Mouse (Mus musculus) fibroblast of lung, adult 2 months (primary cell): ENCODE data around the gene Zfp983.
A peak's percentile ranks its signal among the peaks of the same experiment; 100 is the strongest.
"Not testable (repeated sequence)": the region's sequence is repeated elsewhere in the genome, so short reads cannot be mapped to it uniquely, and the experiment has no call there.

ENCODE experiments used
- DNase-seq: peaks from one replicate; pipeline ENCODE4 v3.0.0-alpha.2; 2011; ENCODE audit warnings: low read depth

Zfp983 gene

GRCm38 (mm10) chr17:21650364-21650907, at the start of gene Zfp983:
Gene Zfp983 (plus strand): TSS chr17:21650624.
- peak; percentile 82 for DNase-seq

GRCm38 (mm10) chr17:21616356-21616755, 34.1 kb upstream of the Zfp983 start:
- no peak for DNase-seq

- DNase-seq: no peak
These were observed 33.1 kb upstream of the Zfp983 start for GRCm38 (mm10) chr17:21617352-21617751.

GRCm38 (mm10) chr17:21623647-21624046, 26.8 kb upstream of the Zfp983 start:
- DNase-seq: no peak

- DNase-seq: not testable (repeated sequence)
These were observed 14.7 kb upstream of the Zfp983 start for GRCm38 (mm10) chr17:21635758-21636157.

GRCm38 (mm10) chr17:21648791-21649190, 1.6 kb upstream of the Zfp983 start:
- DNase-seq: peak; percentile 21

GRCm38 (mm10) chr17:21649936-21650335, 488 bp upstream of the Zfp983 start:
- DNase-seq: peak; percentile 58

- not testable (repeated sequence) for DNase-seq
These were observed 28.4 kb downstream of the Zfp983 start for GRCm38 (mm10) chr17:21678826-21679225.

GRCm38 (mm10) chr17:21679273-21680018, 29.0 kb downstream of the Zfp983 start:
- peak; percentile 77 for DNase-seq

GRCm38 (mm10) chr17:21680019-21680376, 29.6 kb downstream of the Zfp983 start:
- DNase-seq: not testable (repeated sequence)

GRCm38 (mm10) chr17:21691560-21691959, 41.1 kb downstream of the Zfp983 start, which contains the start of gene Gm10226:
Gene Gm10226 (plus strand): TSS chr17:21691860.
- DNase-seq: no peak

GRCm38 (mm10) chr17:21693342-21693741, 42.9 kb downstream of the Zfp983 start:
- DNase-seq: no peak

- no peak for DNase-seq
These were observed 45.6 kb downstream of the Zfp983 start for GRCm38 (mm10) chr17:21696073-21696472.

- DNase-seq: no peak
These were observed 52.1 kb downstream of the Zfp983 start for GRCm38 (mm10) chr17:21702281-21703240.

- DNase-seq: no peak
These were observed 53.0 kb downstream of the Zfp983 start for GRCm38 (mm10) chr17:21703414-21703813.

- DNase-seq: peak; percentile 90
These were observed 57.0 kb downstream of the Zfp983 start, which contains the start of gene Zfp760 for GRCm38 (mm10) chr17:21707343-21707996. Gene Zfp760 (plus strand): TSS chr17:21707741.

GRCm38 (mm10) chr17:21708401-21708800, 58.0 kb downstream of the Zfp983 start:
- DNase-seq: no peak
